Mouse (Mus musculus) MEL (cell line): ENCODE measurements around the gene Thsd4. TPM values are rescaled to one million over a fixed set of nuclear protein-coding genes. Genes with fewer than 3 reads are reported as not detected.

ENCODE experiments used
- DNase-seq: peaks from one replicate; pipeline ENCODE4 v3.0.0; 2011; ENCODE audit warnings: low read depth, low spot score
- H3K27ac ChIP-seq: 2 replicates; pipeline ENCODE4 v1.5.1; 2012; ENCODE audit warnings: low read depth, mild to moderate bottlenecking, control low read depth, low read length, moderate library complexity; ENCODE audit not compliant: control insufficient read depth
- H3K27me3 ChIP-seq, 2 experiments: fragments of 150-350 bp in 1 of 2; sonication (generic) in 1 of 2; 2 replicates each; pipeline ENCODE4 v1.6.1; 2012; ENCODE audit warnings: low read length in 2 of 2, mild to moderate bottlenecking in 2 of 2, improper control_type of control experiment in 1 of 2, moderate library complexity in 1 of 2; ENCODE audit not compliant: insufficient read depth in 2 of 2, control insufficient read depth in 1 of 2
- H3K36me3 ChIP-seq, 2 experiments: 2 replicates each; pipeline ENCODE4 v1.6.1; 2012 to 2014; ENCODE audit warnings: low read length in 2 of 2, improper control_type of control experiment in 1 of 2, inconsistent platforms in 1 of 2, mild to moderate bottlenecking in 1 of 2; ENCODE audit not compliant: insufficient read depth in 2 of 2, control insufficient read depth in 1 of 2
- H3K4me1 ChIP-seq, 2 experiments: fragments of 150-350 bp in 1 of 2; sonication (generic) in 1 of 2; 2 replicates each; pipeline ENCODE4 v1.6.1; 2012; ENCODE audit warnings: low read length in 2 of 2, improper control_type of control experiment in 1 of 2, mild to moderate bottlenecking in 1 of 2; ENCODE audit not compliant: insufficient read depth in 2 of 2, control insufficient read depth in 1 of 2
- H3K4me3 ChIP-seq, 2 experiments: fragments of 150-350 bp in 1 of 2; sonication (generic) in 1 of 2; 2 replicates each; pipeline ENCODE4 v1.5.1; 2012; ENCODE audit warnings: low read depth in 2 of 2, low read length in 2 of 2, mild to moderate bottlenecking in 2 of 2, moderate library complexity in 2 of 2, control low read depth in 1 of 2, improper control_type of control experiment in 1 of 2; ENCODE audit not compliant: control insufficient read depth in 1 of 2, insufficient read depth in 1 of 2
- H3K79me2 ChIP-seq: 2 replicates; pipeline ENCODE4 v1.6.1; 2012; ENCODE audit warnings: mild to moderate bottlenecking, low read length, moderate library complexity; ENCODE audit not compliant: control insufficient read depth, poor library complexity, insufficient read depth
- H3K9ac ChIP-seq: 2 replicates; pipeline ENCODE4 v1.6.1; 2012; ENCODE audit warnings: low read depth, mild to moderate bottlenecking, control low read depth, low read length, moderate library complexity; ENCODE audit not compliant: control insufficient read depth, poor library complexity, severe bottlenecking
- H3K9me3 ChIP-seq: fragments of 150-350 bp; sonication (generic); replicated peaks from 2 replicates; pipeline ENCODE4 v1.6.1; 2012; ENCODE audit warnings: mild to moderate bottlenecking, low read length, improper control_type of control experiment, moderate library complexity; ENCODE audit not compliant: insufficient read depth
- BHLHE40 ChIP-seq: IDR thresholded peaks from 2 replicates; pipeline ENCODE4 v1.6.1; 2012; ENCODE audit warnings: low read depth, mild to moderate bottlenecking, inconsistent platforms, low read length, improper control_type of control experiment, borderline replicate concordance
- CHD1 ChIP-seq: IDR thresholded peaks from 2 replicates; pipeline ENCODE4 v1.6.1; 2012; ENCODE audit warnings: low read depth, mild to moderate bottlenecking, inconsistent platforms, low read length, improper control_type of control experiment
- CHD2 ChIP-seq: IDR thresholded peaks from 2 replicates; pipeline ENCODE4 v1.6.1; 2011; ENCODE audit warnings: low read length, improper control_type of control experiment
- E2F4 ChIP-seq: IDR thresholded peaks from 2 replicates; pipeline ENCODE4 v1.6.1; 2011; ENCODE audit warnings: low read depth, low read length, improper control_type of control experiment, borderline replicate concordance
- ELF1 ChIP-seq: IDR thresholded peaks from 2 replicates; pipeline ENCODE4 v1.6.1; 2014; ENCODE audit warnings: low read depth, mild to moderate bottlenecking, inconsistent platforms, low read length, improper control_type of control experiment, moderate library complexity
- EP300 ChIP-seq, 2 experiments: IDR thresholded peaks; 2 replicates each; pipeline ENCODE4 v1.6.1; 2011; ENCODE audit warnings: improper control_type of control experiment in 2 of 2, low read length in 2 of 2, low read depth in 1 of 2, mild to moderate bottlenecking in 1 of 2
- ETS1 ChIP-seq: IDR thresholded peaks from 2 replicates; pipeline ENCODE4 v1.6.1; 2012; ENCODE audit warnings: low read depth, mild to moderate bottlenecking, inconsistent platforms, low read length, improper control_type of control experiment, moderate library complexity
- GATA1 ChIP-seq: IDR thresholded peaks from 2 replicates; pipeline ENCODE4 v1.6.1; 2011; ENCODE audit warnings: low read depth, low read length, improper control_type of control experiment
- JUND ChIP-seq: IDR thresholded peaks from 2 replicates; pipeline ENCODE4 v1.6.1; 2011; ENCODE audit warnings: low read depth, mild to moderate bottlenecking, improper control_type of control experiment, low read length
- KAT2A ChIP-seq: conservative IDR thresholded peaks from 2 replicates; pipeline ENCODE4 v1.6.1; 2012; ENCODE audit warnings: low read depth, low read length, improper control_type of control experiment, inconsistent platforms
- MAFK ChIP-seq: IDR thresholded peaks from 2 replicates; pipeline ENCODE4 v1.6.1; 2011; ENCODE audit warnings: low read depth, mild to moderate bottlenecking, low read length, improper control_type of control experiment, borderline replicate concordance
- MAX ChIP-seq: IDR thresholded peaks from 2 replicates; pipeline ENCODE4 v1.6.1; 2011; ENCODE audit warnings: low read length, improper control_type of control experiment
- MEF2A ChIP-seq: IDR thresholded peaks from 2 replicates; pipeline ENCODE4 v1.6.1; 2014; ENCODE audit warnings: low read depth, mild to moderate bottlenecking, inconsistent platforms, low read length, improper control_type of control experiment; ENCODE audit not compliant: poor library complexity, insufficient replicate concordance, severe bottlenecking; ENCODE audit errors: extremely low read depth
- MXI1 ChIP-seq: IDR thresholded peaks from 2 replicates; pipeline ENCODE4 v1.6.1; 2011; ENCODE audit warnings: mild to moderate bottlenecking, low read depth, low read length, improper control_type of control experiment
- NELFE ChIP-seq: IDR thresholded peaks from 2 replicates; pipeline ENCODE4 v1.6.1; 2011; ENCODE audit warnings: low read depth, low read length, improper control_type of control experiment
- NRF1 ChIP-seq: IDR thresholded peaks from 2 replicates; pipeline ENCODE4 v1.6.1; 2014; ENCODE audit warnings: low read depth, mild to moderate bottlenecking, inconsistent platforms, low read length, improper control_type of control experiment, moderate library complexity; ENCODE audit not compliant: poor library complexity, insufficient read depth, severe bottlenecking
- POLR2A ChIP-seq, 2 experiments: IDR thresholded peaks; 2 replicates each; pipeline ENCODE4 v1.6.1; 2011 to 2012; ENCODE audit warnings: low read length in 2 of 2, mild to moderate bottlenecking in 2 of 2, control low read depth in 1 of 2, improper control_type of control experiment in 1 of 2, low read depth in 1 of 2, moderate library complexity in 1 of 2; ENCODE audit not compliant: control insufficient read depth in 1 of 2, insufficient read depth in 1 of 2, poor library complexity in 1 of 2
- POLR2AphosphoS5 ChIP-seq: IDR thresholded peaks from 2 replicates; pipeline ENCODE4 v1.6.1; 2012; ENCODE audit warnings: low read depth, borderline replicate concordance, mild to moderate bottlenecking, inconsistent platforms, low read length, moderate library complexity, mixed read lengths
- RAD21 ChIP-seq: IDR thresholded peaks from 2 replicates; pipeline ENCODE4 v1.6.1; 2011; ENCODE audit warnings: mild to moderate bottlenecking, low read depth, low read length, improper control_type of control experiment
- SIN3A ChIP-seq: IDR thresholded peaks from 2 replicates; pipeline ENCODE4 v1.6.1; 2012; ENCODE audit warnings: low read length, improper control_type of control experiment, inconsistent platforms
- SMC3 ChIP-seq: IDR thresholded peaks from 2 replicates; pipeline ENCODE4 v1.6.1; 2011; ENCODE audit warnings: low read depth, low read length, improper control_type of control experiment
- TAL1 ChIP-seq: IDR thresholded peaks from 2 replicates; pipeline ENCODE4 v1.6.1; 2012; ENCODE audit warnings: mild to moderate bottlenecking, inconsistent platforms, low read length, moderate library complexity, mixed read lengths
- TBP ChIP-seq: IDR thresholded peaks from 2 replicates; pipeline ENCODE4 v1.8.0; 2011; ENCODE audit warnings: low read depth, low read length, improper control_type of control experiment
- USF2 ChIP-seq, 2 experiments: IDR thresholded peaks; 2 replicates each; pipeline ENCODE4 v1.6.1; 2011 to 2012; ENCODE audit warnings: improper control_type of control experiment in 2 of 2, low read length in 2 of 2, borderline replicate concordance in 1 of 2, inconsistent platforms in 1 of 2, low read depth in 1 of 2, mild to moderate bottlenecking in 1 of 2; ENCODE audit not compliant: insufficient read depth in 1 of 2
- ZKSCAN1 ChIP-seq: IDR thresholded peaks from 2 replicates; pipeline ENCODE4 v1.6.1; 2012; ENCODE audit warnings: low read depth, mild to moderate bottlenecking, inconsistent platforms, low read length, improper control_type of control experiment, moderate library complexity
- ZMIZ1 ChIP-seq: IDR thresholded peaks from 2 replicates; pipeline ENCODE4 v1.6.1; 2012; ENCODE audit warnings: low read depth, mild to moderate bottlenecking, inconsistent platforms, low read length, improper control_type of control experiment, moderate library complexity
- polyA plus RNA-seq, 2 experiments: library from polyadenylated mRNA; stranded (reverse) in 1 of 2; unstranded in 1 of 2; fragments of >175 nt in 1 of 2; fragments of >200 nt in 1 of 2; gene quantifications; 2 replicates each; pipeline versions ENCODE4 v1.2.1 to v1.2.4; 2012; ENCODE audit warnings: low replicate concordance in 2 of 2, low read depth in 1 of 2; ENCODE audit not compliant: insufficient read length in 2 of 2, insufficient read depth in 1 of 2, missing spikeins in 1 of 2
- total RNA-seq: library from RNA; depleted of rRNA; stranded (reverse); fragments of 300-350 nt; gene quantifications from 2 replicates; pipeline ENCODE4 v1.2.3, GENCODE M21; 2012

Thsd4 gene
- total and polyA plus RNA-seq, 3 experiments = 0.08 TPM; not detected in 1

DNA sequence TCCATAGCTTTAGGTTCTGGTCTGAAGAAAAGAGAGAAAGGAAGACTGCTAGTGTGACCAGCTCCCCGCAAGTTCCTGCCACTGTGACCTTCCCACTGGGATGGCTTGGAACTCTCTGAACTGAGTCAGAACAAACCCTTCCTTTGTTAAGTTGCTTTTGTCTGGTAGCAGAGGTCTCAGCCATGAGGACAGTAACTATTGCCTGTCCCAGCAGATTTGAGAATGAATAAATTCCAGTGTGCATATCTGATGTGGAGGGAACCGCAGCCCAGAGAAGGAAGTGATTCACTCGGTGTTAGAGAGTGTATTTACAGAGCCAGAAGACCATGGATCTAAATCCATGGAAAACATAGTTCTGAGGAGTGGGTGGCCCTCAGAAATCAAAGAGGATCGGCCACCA is 169.5 kb downstream of the Thsd4 start:
- Histone ChIP-seq H3K4me1 (no peaks in the 10 kb centered on the region), H3K9me3 (no peaks in the 10 kb centered on the region), H3K27me3 (no peaks in the 10 kb centered on the region), H3K4me3 (no peak overlapping the region), H3K79me2 (no peaks in the 10 kb centered on the region), H3K9ac (no peak overlapping the region), H3K27ac (no peak overlapping the region), H3K36me3 (no peaks in the 10 kb centered on the region)
- TF ChIP-seq KAT2A (no peak), TBP (no peak), SMC3 (no peak), NELFE (no peak), GATA1 (no peak), RAD21 (no peak), ZMIZ1 (no peak), POLR2A (IDR thresholded peaks at IDR 0.05; ENCODE audit: control insufficient read depth in 1 of 2, insufficient read depth in 1 of 2, low read depth in 1 of 2, low read length in 2 of 2, poor library complexity in 1 of 2) (no peak), MAFK (no peak), ETS1 (no peak), USF2 (IDR thresholded peaks at IDR 0.05; ENCODE audit: borderline replicate concordance in 1 of 2, insufficient read depth in 1 of 2, low read depth in 1 of 2, low read length in 2 of 2) (no peak), SIN3A (no peak), ELF1 (no peak), E2F4 (no peak)
- DNase-seq = no peak

DNA sequence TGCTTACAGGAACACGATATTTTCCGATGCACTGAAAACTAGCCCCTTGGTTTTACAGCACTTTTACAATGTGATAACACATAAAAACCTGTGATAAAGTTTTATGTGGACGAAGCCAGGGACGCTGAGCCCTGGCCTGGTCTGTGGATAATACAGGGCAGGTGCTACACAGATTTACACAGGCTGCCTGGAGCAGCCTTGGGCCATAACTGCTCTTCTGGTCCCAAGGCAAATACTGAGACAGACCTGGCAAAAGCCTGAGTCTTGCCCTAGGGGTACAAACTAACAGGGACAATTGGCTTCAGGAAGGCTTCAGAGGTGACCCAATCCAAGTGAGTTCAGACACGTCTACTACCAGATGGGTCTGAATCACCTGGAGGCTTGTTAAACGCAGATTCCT is 170.7 kb downstream of the Thsd4 start:
- Histone ChIP-seq H3K36me3 (no peaks in the 10 kb centered on the region), H3K27me3 (no peaks in the 10 kb centered on the region), H3K27ac (no peak overlapping the region), H3K9ac (no peak overlapping the region), H3K9me3 (no peaks in the 10 kb centered on the region), H3K79me2 (no peaks in the 10 kb centered on the region), H3K4me3 (no peak overlapping the region), H3K4me1 (no peaks in the 10 kb centered on the region)
- no peak for TF ChIP-seq CHD2
- no peak for TF ChIP-seq POLR2AphosphoS5
- TF ChIP-seq USF2 (IDR thresholded peaks at IDR 0.05; ENCODE audit: borderline replicate concordance in 1 of 2, insufficient read depth in 1 of 2, low read depth in 1 of 2, low read length in 2 of 2) = no peak
- TF ChIP-seq TAL1 = no peak
- no peak for TF ChIP-seq TBP
- TF ChIP-seq POLR2A (IDR thresholded peaks at IDR 0.05; ENCODE audit: control insufficient read depth in 1 of 2, insufficient read depth in 1 of 2, low read depth in 1 of 2, low read length in 2 of 2, poor library complexity in 1 of 2) = no peak
- no peak for TF ChIP-seq BHLHE40
- TF ChIP-seq SIN3A = no peak
- no peak for TF ChIP-seq EP300 (IDR thresholded peaks at IDR 0.05; ENCODE audit: low read depth in 1 of 2, low read length in 2 of 2)
- TF ChIP-seq NRF1 = no peak
- no peak for TF ChIP-seq MEF2A
- no peak for TF ChIP-seq E2F4
- TF ChIP-seq RAD21 = no peak
- no peak for TF ChIP-seq MXI1
- no peak for TF ChIP-seq MAX
- no peak for TF ChIP-seq CHD1
- TF ChIP-seq ZKSCAN1 = no peak
- no peak for TF ChIP-seq ZMIZ1
- no peak for TF ChIP-seq JUND
- DNase-seq = no peak
